Mouse (Mus musculus): Measurements from ENCODE around the gene Tekt1.
A peak's percentile ranks its signal among the peaks of the same experiment; 100 is the strongest.

Gene Tekt1

DNA sequence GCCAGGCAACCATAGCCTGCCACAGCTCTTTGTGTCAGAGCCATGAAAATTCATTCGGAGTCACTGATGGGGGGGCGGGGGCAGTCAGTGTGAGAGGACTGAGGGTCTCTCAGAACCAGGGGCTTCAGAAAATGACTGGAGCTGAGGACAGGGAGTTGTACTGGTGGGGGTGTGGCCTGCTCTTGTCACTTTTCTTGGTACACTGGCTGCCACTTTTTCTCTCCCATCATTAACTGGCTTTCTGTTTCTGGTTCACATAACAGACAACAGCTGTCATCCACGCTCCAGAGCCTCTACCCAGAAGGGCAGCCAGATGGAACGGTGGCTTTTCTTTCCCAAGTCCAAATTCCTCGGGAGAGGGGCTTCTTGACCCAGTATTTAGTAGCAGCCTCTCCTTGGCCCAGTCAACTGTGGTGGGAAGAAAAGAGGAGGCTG lies 23.8 kb downstream of the Tekt1 start:
- DNase-seq, result no peak

DNA sequence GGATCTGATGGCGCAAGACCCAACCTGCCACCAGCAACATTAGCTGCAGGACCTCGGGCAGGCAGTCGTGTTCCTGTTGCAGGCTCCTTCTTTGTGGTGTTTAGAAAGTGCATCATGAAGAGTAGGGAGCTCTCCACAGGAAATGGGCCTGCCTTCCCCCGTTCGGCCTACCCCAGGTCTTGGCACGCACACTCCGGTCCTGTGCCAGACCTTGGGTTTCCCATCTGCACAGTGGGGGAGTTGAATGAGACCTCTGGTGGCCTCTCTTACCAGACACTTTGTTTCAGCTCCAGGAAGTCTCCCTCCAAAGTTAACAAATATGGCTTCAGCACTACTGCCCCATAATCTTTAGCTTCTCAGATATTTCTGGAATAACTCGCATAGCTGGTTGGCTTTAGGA lies 25.5 kb downstream of the Tekt1 start:
- no peak for DNase-seq

DNA sequence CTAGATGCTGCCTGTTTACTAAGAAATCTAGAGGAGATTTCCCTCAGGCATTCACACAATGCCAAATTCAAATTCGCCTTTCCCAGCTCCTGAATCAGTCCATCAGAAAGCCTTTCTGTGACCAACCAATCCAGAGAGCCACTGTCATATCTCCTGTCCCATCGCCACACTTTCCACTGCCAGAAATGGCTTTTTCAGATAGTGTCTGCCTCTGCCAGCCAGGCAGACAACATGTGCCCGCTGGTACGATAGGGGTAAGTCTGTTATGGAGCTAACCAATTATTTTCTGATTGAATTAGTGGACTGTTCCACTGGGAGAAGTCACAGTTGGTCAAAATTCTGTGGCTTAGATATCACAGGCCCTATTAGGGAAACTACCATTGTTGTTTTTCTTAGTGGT lies 27.6 kb downstream of the Tekt1 start:
- DNase-seq, result no peak

DNA sequence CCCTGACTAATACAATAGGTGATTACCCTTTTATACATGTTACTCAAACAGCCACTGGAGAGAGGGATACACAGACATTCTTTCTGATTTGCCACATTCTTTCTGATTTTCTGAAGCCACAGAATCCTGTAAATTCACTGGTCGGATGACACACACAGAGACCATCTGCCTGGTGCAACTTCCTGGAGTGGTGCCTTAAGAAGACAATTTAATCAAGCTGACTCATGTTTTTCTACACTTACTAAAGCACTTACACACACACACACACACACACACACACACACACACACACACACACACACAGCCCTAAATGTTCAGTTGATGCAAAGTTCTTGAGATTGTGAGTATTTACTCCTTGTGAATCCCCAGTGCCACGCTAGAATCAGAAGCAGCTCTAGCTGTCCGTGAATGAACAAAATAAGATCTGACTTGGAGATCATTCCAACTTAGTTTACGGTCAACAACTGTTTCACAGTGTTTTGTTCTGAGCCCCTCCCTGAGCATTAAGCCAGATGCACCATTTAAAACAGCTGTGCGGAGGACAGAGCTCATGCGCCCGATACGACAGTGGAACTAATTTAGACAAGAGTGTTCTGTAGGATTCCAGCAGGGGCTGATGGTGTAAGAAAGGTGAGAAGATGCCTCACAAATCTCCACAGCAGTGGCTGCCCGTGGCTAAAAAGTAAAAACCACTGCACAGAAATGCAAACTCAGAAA lies 29.1 kb downstream of the Tekt1 start:
- DNase-seq, result no peak

DNA sequence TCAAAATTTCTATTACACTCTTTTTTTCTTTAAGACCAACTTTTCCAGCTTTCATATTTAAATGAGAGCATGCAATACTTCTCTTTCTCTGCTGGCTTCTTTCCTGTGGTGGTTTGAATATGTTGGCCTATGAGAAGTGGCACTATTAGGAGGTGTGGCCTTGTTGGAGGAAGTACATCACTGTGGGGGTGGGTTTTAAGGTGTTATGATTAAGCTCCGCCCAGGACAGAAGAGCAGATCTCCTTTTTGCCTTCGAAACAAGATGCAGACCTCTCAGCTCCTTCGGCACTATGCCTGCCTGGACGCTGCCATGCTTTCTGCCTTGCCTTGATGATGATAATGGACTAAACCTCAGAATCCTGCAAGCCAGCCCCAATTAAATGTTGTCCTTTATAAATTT lies 36.5 kb downstream of the Tekt1 start:
- DNase-seq, result no peak

DNA sequence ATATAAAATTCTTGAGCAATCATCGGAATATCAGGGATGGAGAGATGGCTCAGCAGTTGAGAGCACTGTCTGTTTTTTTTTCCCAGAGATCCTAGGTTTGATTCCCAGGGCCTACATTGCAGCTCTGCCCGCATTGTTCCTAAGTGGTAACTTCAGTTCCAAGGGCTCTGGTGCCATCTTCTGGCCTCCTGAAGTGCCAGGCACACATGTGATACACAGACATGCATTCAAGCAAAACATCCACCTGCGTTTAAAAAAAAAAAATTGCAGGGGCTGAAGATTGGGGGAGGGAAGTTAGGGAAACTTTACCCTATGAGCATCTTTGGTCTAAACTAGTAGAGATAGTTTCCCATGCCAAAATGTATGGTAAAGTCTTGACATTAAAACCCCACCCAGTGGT lies 37.8 kb downstream of the Tekt1 start:
- no peak for DNase-seq

DNA sequence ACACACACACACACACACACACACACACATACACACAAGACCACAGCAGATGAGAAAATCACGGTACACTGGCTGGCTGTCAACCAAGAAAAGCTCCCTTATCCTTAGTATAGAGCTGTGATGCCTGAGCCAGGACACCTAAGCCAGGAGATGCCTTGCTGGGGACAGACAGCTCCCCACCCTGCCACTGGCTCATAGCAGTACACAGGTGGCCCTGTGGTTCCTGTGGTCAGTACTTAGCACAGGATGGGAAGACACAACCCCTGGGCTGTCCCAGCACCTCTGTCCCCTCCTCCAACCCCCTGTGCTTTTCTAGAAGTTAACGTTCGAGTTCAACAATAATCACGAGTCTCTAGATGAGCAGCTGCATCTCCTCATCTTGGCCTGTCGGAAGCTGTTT lies 44.2 kb downstream of the Tekt1 start:
- DNase-seq, result no peak

DNA sequence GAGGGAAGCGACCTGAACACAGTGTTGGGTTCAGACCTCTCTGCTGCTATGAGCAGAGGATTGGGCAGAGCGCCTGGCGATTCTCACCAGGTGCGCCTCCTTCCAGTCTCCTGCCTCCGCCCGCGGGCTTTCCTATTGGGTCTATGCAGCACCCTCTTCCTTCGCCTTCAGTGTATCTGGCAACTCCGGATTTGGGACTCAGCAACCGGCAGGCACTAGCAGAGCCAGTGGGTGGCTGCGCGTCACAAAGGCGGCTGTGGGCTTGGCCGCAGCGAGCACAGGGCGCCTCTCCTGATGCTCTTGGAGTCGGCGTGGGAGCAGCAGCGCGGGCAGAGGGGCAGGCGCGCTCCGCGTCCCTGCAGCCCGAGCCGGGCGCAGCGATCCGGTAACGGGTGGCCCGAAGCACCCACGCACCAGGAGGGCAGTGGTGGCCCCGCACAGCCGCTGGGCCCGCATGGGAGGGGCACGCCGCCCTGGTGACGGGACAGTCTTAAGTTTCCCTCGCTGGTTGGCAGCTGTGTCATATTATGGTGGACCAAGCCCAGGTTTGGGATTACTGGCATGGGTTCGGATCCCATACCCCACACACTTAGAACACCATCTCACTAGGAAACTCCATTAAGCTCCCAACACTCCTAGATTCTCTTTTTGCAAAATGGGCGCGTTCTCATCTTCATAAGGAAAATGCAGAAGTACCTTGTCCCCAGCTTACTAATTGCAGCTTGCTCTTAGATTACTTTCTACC lies 47.9 kb downstream of the Tekt1 start, which contains the start of gene Fbxo39:
Fbxo39 (plus strand) TSS at position 294 of the 745 bp plus-strand sequence.
- DNase-seq, result no peak

DNA sequence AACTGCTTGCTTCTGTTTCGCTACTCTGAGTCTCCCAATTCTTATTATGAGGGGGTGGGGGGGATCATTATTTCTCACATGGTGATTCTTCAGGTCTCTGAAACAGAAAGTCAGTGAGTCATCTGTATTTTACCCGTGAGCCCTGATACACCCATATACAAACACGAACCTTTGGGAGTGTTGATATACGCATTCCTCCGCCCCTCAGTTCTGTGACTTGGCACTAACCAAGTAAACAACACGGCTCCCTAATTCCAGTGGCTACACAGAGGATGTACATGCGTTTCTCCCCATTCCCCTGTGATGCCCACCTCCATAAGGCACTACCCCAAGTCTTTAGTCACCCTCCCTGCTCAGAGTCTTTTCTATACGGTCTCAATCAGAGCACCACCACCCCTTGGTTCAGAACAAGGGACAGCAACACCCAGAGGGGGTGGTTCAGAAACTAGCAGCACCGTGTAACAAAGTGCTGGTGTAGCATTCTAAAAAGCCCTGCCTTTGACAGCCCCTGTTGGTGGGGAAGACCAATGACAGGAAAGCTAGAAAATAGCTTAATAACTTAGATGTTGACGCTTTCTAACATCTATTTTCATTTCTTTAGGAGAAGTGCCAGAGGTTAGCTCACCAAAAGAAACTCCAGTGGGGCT lies 50.8 kb downstream of the Tekt1 start:
- DNase-seq, result no peak

DNA sequence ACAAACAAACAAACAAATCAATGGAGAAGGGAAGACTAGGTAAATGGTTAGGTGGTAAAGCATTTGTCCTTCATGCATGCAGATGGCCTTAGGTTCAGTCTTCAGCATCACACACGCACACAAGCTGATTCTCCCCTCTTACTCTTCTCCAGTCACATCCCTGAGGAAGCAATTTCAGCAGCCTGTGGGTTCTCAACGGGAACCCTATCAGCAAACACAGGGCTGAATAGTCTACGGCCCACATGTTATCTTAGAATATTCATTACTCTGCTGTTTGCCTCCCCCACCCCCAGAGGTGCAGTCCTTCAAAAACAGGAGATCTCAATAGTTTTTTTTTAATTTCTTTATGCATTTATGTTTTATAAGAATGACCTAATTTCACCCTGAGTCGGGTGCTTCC lies 51.8 kb downstream of the Tekt1 start:
- DNase-seq, result no peak

DNA sequence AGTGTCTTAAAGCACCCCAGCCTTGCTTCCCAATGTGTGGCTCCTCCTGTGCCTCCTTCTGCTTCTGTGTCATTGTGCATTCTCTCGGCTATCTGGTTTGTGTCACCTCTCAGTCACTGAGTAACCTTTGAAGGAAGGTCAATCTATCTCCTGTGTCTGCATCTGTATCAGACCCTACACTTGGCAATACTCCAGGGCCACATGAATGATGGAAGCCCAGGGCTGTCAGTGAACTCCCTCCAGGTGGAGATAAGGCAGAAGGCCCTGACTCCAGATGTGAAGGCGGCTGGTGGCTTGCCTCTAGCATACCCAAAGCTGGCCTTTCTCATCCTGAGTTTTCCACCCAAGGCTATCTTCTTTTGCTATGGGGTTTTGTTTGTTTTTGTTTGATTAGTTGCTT lies 53.3 kb downstream of the Tekt1 start:
- no peak for DNase-seq

DNA sequence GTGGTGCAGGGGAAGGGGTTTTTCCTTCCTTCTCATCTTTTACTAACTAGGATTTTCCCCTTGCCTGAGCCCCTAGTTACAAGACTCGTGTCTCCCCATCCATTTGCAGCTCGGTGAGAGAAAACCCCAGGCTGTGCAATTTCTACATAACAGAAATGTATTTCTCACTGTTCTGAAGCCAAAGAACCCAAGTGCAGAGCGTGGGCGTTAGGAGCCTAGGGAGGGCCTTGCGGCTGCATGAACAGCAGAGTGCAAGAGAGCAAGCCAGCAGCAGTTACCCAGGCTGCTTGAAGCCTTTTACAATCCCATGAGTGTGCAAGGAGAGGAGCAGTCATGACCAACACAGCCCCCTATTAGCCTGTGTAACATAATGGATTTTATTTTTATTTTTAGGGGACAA lies 54.8 kb downstream of the Tekt1 start:
- DNase-seq, result no peak

DNA sequence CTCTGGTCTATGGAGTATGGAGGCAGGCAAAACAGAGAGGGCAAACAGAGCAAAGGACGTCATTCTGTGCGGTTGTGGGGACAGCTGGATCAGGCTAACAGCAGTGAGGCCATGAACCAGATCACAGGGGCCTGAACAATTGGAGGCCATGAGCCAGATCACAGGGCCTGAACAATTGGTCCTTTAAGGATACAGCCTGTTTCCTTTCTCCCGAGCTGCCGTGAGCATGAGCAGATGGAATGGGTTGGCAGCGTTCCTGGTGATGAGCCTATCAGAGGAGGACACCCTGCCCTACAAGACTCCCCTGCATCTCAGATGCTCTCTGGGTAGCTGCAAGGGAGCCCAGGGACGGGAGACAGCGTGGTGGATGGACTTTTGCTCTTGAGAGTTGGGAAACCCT lies 60.0 kb downstream of the Tekt1 start:
- peak in 1 of 2 experiments; percentile 2 for DNase-seq

DNA sequence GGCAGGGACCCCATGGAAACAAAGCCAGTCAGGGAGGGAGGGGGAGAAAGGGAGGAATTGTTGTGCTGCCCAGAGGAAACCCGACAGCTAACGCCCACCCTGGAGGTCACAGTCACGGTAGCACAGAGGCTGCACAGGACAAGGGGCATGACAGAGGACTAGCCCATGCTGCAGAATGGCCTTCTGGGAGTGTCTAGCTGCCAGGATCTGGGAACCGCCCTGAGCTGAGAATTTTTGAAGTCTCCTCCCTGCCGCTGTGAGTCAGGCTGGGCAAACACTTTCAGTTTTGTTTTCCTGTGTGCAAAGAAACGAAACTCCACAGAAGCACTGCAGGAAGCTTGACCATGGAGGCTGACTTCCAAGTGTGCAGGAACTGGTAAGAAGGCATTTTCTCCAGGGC lies 60.9 kb downstream of the Tekt1 start, which contains the start of gene Xaf1:
Xaf1 (plus strand) TSS at position 296 of the 400 bp plus-strand sequence.
- DNase-seq, result peak; percentile 38 to 45

Data from thymus, postnatal 36 days (tissue).